Mouse (Mus musculus): ENCODE data around the gene Pde2a.

Gene Pde2a

GRCm38 (mm10) chr7:101403831-101404230 lies 17.7 kb upstream of the Pde2a start:
- DNase-seq (ENCODE audit: low spot score) = no peak

- peak; percentile 40 for DNase-seq (ENCODE audit: low spot score)
Measured at GRCm38 (mm10) chr7:101410267-101410936, 11.1 kb upstream of the Pde2a start, which contains the start of gene Gm45837. Gene Gm45837, plus strand, starts transcription at chr7:101410886.

DNA sequence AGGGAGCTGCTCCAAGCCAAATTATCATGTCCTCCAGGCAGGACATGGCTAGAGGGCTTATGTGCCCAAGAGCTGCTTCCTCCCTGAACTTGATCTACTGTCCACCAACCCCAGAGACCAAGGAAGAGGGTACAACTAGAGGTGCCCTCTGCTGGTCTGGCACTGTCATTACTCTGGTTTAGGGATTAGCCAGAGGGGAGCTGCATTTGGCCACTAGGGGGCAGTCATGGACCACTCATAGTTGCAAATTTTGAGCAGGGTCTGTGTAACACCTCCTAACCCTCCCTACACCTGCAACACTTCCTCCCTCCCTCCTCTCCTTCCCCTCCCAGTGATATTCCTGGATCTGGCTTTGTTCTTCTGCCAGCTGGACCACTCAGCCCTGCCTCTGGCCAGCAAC lies 8.7 kb upstream of the Pde2a start:
- peak; percentile 84 for DNase-seq (ENCODE audit: low spot score)

DNA sequence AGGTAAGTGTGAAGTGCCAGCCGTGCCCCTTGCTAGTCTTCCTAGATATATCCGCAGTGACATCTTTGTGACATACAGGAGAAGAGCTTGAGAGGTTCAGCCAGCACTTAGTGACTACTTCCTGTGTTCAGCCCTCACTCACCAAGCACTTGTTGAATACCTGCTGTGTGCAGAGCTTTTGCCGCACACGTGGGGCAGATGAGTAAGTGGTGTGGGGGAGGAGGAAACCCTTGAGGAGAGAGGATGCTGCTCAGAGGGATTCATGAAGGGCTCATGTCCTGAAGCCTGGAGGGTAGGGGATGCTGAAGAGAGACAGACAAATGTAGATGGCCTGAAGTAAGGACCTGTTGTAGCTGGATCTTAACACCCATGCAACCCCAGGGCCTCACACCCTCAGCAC lies 7.3 kb upstream of the Pde2a start:
- DNase-seq (ENCODE audit: low spot score) = no peak

GRCm38 (mm10) chr7:101414661-101415511 lies 6.6 kb upstream of the Pde2a start:
- no peak for DNase-seq (ENCODE audit: low spot score)

DNA sequence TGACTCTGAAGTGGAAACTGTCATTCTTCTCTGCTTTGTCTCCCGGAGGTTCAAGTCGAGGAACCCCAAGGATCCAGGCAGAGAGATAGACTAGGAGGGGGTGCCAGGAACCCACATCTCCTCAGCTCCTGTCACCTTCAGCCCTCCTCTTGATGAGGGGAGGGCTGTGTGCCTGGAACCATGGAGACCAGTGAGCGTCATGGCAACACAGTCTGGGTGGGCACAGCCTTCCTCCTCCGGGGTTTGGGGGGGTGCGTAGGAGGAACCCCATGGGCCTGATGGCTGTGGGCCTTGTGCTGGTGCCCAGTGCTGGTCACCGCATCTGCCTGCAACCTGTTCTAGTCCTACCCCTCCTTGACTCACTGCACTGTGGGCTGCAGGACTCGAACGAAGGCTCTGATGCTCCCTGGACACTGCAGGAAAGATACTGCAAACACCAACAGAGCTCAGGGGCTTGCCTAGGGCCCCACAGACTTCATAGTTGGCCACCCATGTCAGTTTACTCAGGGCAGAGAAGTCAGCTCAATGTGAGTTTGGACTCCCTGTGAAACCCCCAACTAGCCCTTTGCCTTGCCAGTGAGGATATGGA lies 5.9 kb upstream of the Pde2a start:
- DNase-seq (ENCODE audit: low spot score) = no peak

DNA sequence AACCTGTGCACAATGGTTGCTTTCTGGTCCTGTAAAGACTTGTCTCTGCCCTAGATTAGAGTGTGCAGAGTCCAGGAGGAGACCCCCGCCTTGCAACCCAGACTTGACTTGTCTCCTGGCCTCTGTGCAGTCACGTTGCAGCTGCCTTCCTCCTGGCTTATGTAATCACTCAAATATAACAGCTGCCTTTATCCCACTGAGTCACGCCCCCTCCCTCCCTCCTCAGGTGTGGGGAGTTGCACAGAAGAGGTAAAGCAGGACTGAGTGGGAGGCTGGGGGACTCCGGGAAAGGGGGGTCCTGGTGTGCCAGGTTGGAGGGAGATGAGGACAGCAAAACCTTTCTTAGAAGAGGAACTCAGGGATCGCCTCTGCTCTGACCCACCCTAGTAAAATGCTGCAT lies 5.1 kb upstream of the Pde2a start:
- no peak for DNase-seq (ENCODE audit: low spot score)

- no peak for DNase-seq (ENCODE audit: low spot score)
Measured at GRCm38 (mm10) chr7:101419013-101419770, 2.3 kb upstream of the Pde2a start.

GRCm38 (mm10) chr7:101422069-101422468 lies 578 bp downstream of the Pde2a start:
- DNase-seq (ENCODE audit: low spot score) = no peak

DNA sequence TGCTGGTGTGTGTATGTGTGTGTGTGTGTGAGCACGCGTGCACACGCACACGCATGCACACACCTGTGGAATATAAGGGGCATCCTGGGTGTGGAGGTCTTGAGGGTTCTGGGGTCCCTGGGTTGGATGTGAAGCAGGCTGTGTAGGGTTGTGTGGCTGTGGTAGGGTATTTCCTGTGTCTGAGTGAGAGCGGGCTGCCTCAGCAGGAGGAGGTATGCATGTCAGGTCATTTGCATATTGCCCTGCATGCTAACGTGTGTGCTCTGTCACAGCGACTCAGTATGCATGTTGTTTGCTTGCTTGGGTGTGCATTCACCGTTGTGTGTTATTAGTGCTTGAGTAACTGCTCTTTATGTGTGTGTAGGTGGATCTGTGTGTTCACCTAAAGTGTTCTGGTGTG lies 1.2 kb downstream of the Pde2a start:
- no peak for DNase-seq (ENCODE audit: low spot score)

DNA sequence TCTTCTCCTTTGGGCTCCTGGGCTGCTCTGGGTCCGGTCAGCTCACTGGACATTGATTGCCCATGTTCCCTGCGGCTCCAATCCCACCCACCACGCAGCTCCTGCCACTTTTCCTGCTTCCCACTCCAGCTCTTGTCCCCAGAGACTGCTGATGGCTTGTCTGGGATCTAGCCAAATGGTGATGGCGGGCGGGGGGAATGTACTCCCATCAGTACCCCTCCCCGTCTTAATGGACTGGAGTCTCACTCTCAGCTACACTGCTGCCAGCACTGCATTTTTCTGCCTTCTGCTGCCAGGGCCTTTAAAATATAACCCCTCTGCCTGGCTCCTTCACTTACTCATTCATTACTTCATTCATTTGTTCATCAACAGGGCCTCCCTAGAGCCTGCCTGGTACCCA lies 2.5 kb downstream of the Pde2a start:
- DNase-seq (ENCODE audit: low spot score) = no peak

- no peak for DNase-seq (ENCODE audit: low spot score)
Measured at GRCm38 (mm10) chr7:101426692-101427091, 5.2 kb downstream of the Pde2a start.

- DNase-seq (ENCODE audit: low spot score) = no peak
Measured at GRCm38 (mm10) chr7:101427736-101428135, 6.2 kb downstream of the Pde2a start.

DNA sequence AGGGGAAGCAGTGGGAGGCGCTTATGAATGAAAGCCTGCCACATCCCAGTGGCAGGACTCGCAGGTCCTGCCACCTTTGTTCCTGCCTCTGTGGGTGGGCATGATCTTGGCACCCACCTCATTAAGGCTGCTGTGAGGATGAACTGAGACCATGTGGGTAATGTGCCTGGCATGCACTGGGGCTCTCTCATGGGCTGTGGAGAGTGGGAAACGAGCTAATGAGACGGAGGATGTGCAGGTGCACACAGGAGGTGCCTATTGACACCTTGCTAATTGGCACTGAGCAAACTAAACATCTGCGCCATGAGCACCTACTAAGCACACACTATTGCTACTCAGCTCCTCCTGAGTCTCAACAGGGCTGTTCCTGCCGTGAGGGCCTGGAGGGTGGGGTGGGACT lies 13.5 kb downstream of the Pde2a start:
- DNase-seq (ENCODE audit: low spot score) = no peak

- no peak for DNase-seq (ENCODE audit: low spot score)
Measured at GRCm38 (mm10) chr7:101437876-101438275, 16.4 kb downstream of the Pde2a start.

GRCm38 (mm10) chr7:101443093-101443492 lies 21.6 kb downstream of the Pde2a start:
- DNase-seq (ENCODE audit: low spot score) = no peak

DNA sequence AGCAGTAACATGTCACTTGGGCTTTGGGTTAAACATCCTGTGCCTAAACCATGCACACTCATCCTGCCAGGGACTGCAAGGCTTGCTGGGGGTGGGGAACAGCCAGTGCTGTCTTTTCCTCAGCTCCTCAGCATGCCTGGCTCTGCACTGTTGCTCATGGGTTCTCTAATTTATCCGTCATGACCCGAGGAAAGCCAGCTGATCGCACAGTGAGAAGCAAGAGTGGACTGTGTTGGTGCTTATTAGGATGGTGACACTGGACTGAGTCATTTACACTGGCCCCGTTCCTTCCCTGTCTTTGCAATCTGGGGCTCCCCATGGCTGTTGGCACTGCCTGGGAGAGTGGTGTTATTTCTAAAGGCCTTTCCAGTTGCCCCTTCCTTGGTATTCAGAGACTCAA lies 22.7 kb downstream of the Pde2a start:
- DNase-seq (ENCODE audit: low spot score) = no peak

DNA sequence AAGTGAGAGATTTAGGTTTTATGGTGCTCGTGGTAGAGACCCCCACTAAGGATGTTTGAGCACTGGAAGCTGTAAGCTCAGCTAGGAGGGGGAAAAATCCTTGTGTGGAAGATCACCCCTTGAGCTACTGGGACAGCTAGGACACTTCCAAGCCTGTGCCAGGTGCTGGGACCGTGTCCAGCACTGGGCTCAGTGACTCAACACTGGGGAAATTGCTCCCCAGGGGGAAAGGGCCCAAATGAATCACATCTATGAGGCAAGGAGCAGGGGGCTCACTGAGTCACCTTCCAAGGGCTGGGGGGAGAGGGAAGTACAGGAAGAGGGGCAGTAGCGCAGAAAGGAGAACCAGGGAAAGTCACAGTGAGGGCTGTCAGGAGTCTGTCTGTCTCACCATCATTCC lies 28.4 kb downstream of the Pde2a start:
- DNase-seq (ENCODE audit: low spot score) = no peak

DNA sequence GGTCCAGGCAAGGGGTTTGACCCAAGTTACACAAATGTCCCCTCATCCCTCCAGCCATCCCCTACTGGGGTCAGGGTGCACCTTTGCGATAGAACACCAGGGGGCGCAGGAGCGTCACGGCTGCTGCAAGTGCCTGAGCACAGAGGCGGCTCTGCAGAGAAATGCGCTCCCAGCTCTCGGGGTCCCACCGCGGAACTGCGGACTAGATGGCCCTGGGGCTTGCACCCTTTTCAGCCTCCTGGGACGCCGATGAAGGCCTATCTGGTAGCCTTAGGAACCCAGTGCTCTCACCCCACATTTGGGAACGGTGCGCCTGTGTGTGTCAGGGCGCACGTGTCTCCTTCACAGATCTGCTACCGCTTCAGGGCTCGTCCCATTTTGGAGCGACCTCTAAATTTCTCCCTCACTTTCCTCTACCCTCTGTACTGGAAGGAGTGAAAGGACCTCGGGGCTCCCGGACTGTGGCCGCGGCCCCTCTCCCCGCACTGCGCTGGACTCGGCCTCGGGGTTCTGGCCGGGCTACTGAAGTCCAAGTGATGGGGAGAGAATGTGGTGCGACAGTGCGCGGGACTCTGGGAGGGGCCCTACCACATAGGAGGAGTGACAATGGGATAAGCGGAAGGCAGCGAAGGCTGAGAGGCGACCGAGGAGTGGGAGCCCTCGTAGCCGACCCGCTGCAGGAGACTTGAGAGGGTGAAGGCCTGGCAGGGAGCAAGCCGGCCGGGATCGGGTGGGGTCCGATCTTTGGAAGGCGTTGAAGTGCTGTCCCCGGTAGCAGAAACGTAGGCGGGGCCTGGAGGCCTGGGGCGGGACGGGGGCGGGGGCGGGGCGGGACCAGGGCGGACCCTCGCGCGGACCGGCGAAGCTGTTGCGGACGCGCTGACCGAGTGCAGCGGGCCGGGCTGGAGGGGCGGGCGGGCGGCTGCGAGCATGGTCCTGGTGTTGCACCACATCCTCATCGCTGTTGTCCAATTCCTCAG lies 29.2 kb downstream of the Pde2a start:
- peak; percentile 89 for DNase-seq (ENCODE audit: low spot score)

DNA sequence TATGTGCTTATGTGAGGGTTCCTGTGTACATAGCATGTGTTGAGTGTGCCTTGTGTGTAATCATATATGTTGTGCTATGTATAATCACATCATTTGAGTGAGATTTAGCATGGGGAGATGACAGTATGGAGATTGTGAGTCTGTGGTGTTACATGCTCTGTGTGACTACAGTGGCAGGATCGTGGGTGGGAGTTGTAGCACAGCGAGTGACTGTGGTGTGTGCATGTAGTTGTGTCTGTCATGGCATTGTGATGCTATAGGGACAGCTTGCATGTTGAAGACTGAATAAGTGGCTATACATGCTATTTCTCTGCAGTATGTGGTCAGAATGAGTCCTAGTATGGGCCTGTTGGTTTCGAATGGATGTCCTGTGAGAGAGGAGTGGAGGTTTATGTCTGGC lies 31.2 kb downstream of the Pde2a start:
- no peak for DNase-seq (ENCODE audit: low spot score)

DNA sequence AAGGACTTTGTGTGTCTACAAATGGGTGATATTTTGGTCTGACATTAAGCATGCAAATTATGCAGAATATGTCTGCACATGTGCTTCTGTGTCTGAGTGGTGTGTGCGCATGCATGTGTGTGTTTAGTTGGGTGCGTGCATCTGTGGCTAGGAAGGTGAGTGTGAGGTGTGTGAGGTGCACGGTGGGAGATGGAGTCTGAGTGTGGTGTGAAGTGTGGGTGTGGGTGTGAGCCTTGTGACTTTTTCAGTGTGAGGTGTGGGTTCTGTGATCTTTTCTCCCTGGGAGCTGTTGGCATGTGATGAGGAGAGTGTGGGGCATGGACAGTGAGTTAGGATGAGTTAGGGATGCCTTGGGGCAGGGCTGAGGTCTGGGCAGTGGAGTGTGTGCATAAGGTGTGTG lies 31.8 kb downstream of the Pde2a start:
- no peak for DNase-seq (ENCODE audit: low spot score)

Measured in urinary bladder, postnatal 14 days (tissue).